Mouse (Mus musculus) heart, adult 2 months (tissue): Measurements from ENCODE around the gene Tax1bp3.
A peak's percentile ranks its signal among the peaks of the same experiment; 100 is the strongest.

Source experiments
- CTCF ChIP-seq: fragments of 200-600 bp; IDR thresholded peaks from 2 replicates; pipeline ENCODE4 v1.8.1; 2022; ENCODE audit warnings: antibody characterized with exemption, mild to moderate bottlenecking, moderate library complexity
- EP300 ChIP-seq: fragments of 200-500 bp; IDR thresholded peaks from 2 replicates; pipeline ENCODE4 v1.6.1; 2011; ENCODE audit warnings: low read depth, low read length, control low read depth; ENCODE audit not compliant: insufficient read depth
- POLR2A ChIP-seq: fragments of 200-500 bp; IDR thresholded peaks from 2 replicates; pipeline ENCODE4 v1.6.1; 2011; ENCODE audit warnings: mild to moderate bottlenecking, low read depth, low read length, control low read depth; ENCODE audit not compliant: insufficient read depth

DNA sequence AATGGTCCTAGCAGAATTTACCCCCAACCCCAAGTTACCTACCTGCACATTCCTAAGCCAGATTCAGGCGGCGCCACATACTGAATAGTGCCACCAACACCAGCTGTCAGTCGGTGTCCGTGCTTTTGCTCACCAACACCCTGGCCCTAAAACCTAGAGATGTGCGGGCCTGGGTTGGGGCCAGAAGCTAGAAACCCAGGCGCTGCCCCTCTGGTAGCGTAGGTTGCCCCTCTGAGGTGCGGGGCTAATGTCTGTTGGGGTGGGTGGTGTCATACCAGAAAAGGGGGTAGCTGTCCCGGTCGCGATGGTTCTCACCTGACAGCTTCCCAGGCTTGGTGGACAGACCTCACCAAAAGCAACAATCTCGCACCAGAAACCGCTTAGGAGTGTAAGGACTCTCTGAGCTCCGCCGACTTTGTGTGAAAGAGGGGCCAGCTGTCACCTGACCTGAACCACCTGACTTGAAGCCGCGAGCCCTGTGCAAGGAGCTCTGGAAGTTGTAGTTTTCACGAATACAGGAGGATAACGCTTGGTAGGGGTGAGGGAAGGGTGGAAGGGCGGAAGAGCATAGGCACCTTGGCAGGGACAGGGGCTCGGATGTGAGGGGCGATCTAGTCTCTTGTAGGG, 21.8 kb downstream of the Tax1bp3 start, which contains the start of gene Ctns:
- TF ChIP-seq CTCF (no peak), POLR2A (peak; percentile 86), EP300 (0 out of 2 replicates have a peak, but pooled peaks have one; percentile 73)
